ENCODE assay signal across 11 mouse cellular contexts in genomic region chr9:63141641-63142334, GRCm38 (mm10). TPM values are rescaled to one million over a fixed set of nuclear protein-coding genes. Genes with fewer than 3 reads are reported as not detected.
DNase-seq lines count a peak whose midpoint lies in the region; ATAC-seq and TF ChIP-seq lines count a peak whose summit lies in the region.
"Had no signal": no experiment of that assay in that cellular context is flagged by ENCODE, and none has a peak within 500 bp of the region (broad histone marks: within the 10 kb centered on the region; RNA-seq: fewer than 3 reads in every experiment).

No protein-coding gene starts in this region.

- no peak overlapping the region for H3K27ac ChIP-seq in heart, embryonic 14.5 days (replicated peaks in 1 of 2; ENCODE audit: control insufficient read depth in 1 of 2, insufficient read depth in 1 of 2, low read depth in 2 of 2, low read length in 2 of 2)
- H3K27ac ChIP-seq in ES-Bruce4 (ENCODE audit: insufficient read depth, low read length) = no peak overlapping the region
- H3K27ac ChIP-seq in embryonic facial prominence, embryonic 15.5 days (replicated peaks) = no peak overlapping the region
- H3K27ac ChIP-seq in limb, embryonic 12.5 days = no peak overlapping the region

- peaks cover 100% of the 10 kb centered on the region for H3K27me3 ChIP-seq in heart, embryonic 14.5 days (ENCODE audit: control insufficient read depth, insufficient read depth, low read length)
- peaks cover 59% of the 10 kb centered on the region for H3K27me3 ChIP-seq in ES-Bruce4 (ENCODE audit: control insufficient read depth, insufficient read depth, low read length, poor library complexity, severe bottlenecking)
- peaks cover 97% of the 10 kb centered on the region for H3K27me3 ChIP-seq in embryonic facial prominence, embryonic 15.5 days
- peaks cover 100% of the 10 kb centered on the region for H3K27me3 ChIP-seq in limb, embryonic 12.5 days

- TF ChIP-seq POLR2A in ES-Bruce4 (IDR thresholded peaks at IDR 0.05; ENCODE audit: insufficient read depth, low read length) = no peak

- H3K4me3 ChIP-seq in heart, embryonic 14.5 days (ENCODE audit: control insufficient read depth in 1 of 2, insufficient read depth in 1 of 2, low read depth in 1 of 2, low read length in 2 of 2) = peak overlapping the region in 1 of 2 experiments; percentile 13; a peak in 1 of 4 replicates
- peak overlapping the region; percentile 25; the same call in 1 of the 2 replicates for H3K4me3 ChIP-seq in ES-Bruce4 (ENCODE audit: low read depth, low read length)
- peak overlapping the region; percentile 17; the same call in 1 of the 2 replicates for H3K4me3 ChIP-seq in embryonic facial prominence, embryonic 15.5 days (replicated peaks)
- peak overlapping the region; percentile 29 for H3K4me3 ChIP-seq in limb, embryonic 12.5 days (replicated peaks)
- H3K4me3 ChIP-seq: megakaryocyte, embryonic 14.5 days had no signal

- peak overlapping the region; percentile 34; the same call in 1 of the 2 replicates for H3K4me2 ChIP-seq in heart, embryonic 14.5 days (ENCODE audit: low read length)
- H3K4me2 ChIP-seq in embryonic facial prominence, embryonic 15.5 days (replicated peaks) = peak overlapping the region; percentile 40
- peak overlapping the region; percentile 44 for H3K4me2 ChIP-seq in limb, embryonic 12.5 days

- intact Hi-C loops in gastrocnemius, postnatal 14 days (cut with DNase I; ENCODE audit: low total_unique reads) = no loop called here

- no peak for TF ChIP-seq EP300 in ES-Bruce4 (IDR thresholded peaks at IDR 0.05; ENCODE audit: insufficient read depth, low read depth, low read length)

- no peak for ATAC-seq in heart, embryonic 14.5 days (ENCODE audit: insufficient number of reproducible peaks, insufficient read depth, low FRiP score, low read depth)
- no peak for ATAC-seq in embryonic facial prominence, embryonic 15.5 days (ENCODE audit: insufficient number of reproducible peaks, low FRiP score, low TSS enrichment, low read depth)
- no peak for ATAC-seq in limb, embryonic 12.5 days (ENCODE audit: insufficient number of reproducible peaks, insufficient read depth, low FRiP score, low TSS enrichment, low read depth)

- peaks cover 8 to 44% of the 10 kb centered on the region in 2 experiments; a peak in 3 of 4 replicates for H3K4me1 ChIP-seq in heart, embryonic 14.5 days (ENCODE audit: control insufficient read depth in 2 of 2, insufficient read depth in 2 of 2, low read length in 2 of 2)
- H3K4me1 ChIP-seq in ES-Bruce4 (ENCODE audit: control insufficient read depth, insufficient read depth, low read length) = peaks cover 2% of the 10 kb centered on the region
- peaks cover 70% of the 10 kb centered on the region for H3K4me1 ChIP-seq in embryonic facial prominence, embryonic 15.5 days
- peaks cover 68% of the 10 kb centered on the region for H3K4me1 ChIP-seq in limb, embryonic 12.5 days (replicated peaks)

- 1% methylated on average over 24 of the region's 24 CpGs for WGBS in heart, embryonic 14.5 days
- WGBS in embryonic facial prominence, embryonic 15.5 days = 1% methylated on average over 24 of the region's 24 CpGs
- WGBS in limb, embryonic 12.5 days = 1% methylated on average over 24 of the region's 24 CpGs

- H3K9me3 ChIP-seq in heart, embryonic 14.5 days (ENCODE audit: control insufficient read depth, low read length) = no peaks in the 10 kb centered on the region
- no peaks in the 10 kb centered on the region for H3K9me3 ChIP-seq in ES-Bruce4 (replicated peaks; ENCODE audit: control insufficient read depth, insufficient read depth, low read length, poor library complexity, severe bottlenecking)
- H3K9me3 ChIP-seq in embryonic facial prominence, embryonic 15.5 days (replicated peaks) = no peaks in the 10 kb centered on the region
- H3K9me3 ChIP-seq in limb, embryonic 12.5 days = no peaks in the 10 kb centered on the region

- H3K36me3 ChIP-seq in heart, embryonic 14.5 days (ENCODE audit: control insufficient read depth, insufficient read depth, low read length) = no peaks in the 10 kb centered on the region
- no peaks in the 10 kb centered on the region for H3K36me3 ChIP-seq in ES-Bruce4 (ENCODE audit: control insufficient read depth, insufficient read depth, low read length, poor library complexity, severe bottlenecking)
- H3K36me3 ChIP-seq in embryonic facial prominence, embryonic 15.5 days = no peaks in the 10 kb centered on the region
- H3K36me3 ChIP-seq in limb, embryonic 12.5 days = no peaks in the 10 kb centered on the region
- H3K36me3 ChIP-seq: G1E had no signal

- H3K9ac ChIP-seq in heart, embryonic 14.5 days (ENCODE audit: low read length) = no peak overlapping the region
- H3K9ac ChIP-seq in ES-Bruce4 (ENCODE audit: low read depth, poor library complexity, severe bottlenecking) = no peak overlapping the region
- no peak overlapping the region for H3K9ac ChIP-seq in embryonic facial prominence, embryonic 15.5 days
- H3K9ac ChIP-seq in limb, embryonic 12.5 days (replicated peaks) = no peak overlapping the region

- DNase-seq in heart, postnatal 4 days = no peak
- DNase-seq in spleen, adult 12 weeks (ENCODE audit: low spot score) = no peak
- no peak for DNase-seq in right cerebral cortex, adult 18-20 months
- no peak for DNase-seq in gastrocnemius, postnatal 14 days

- no peak for TF ChIP-seq CTCF in ES-Bruce4 (IDR thresholded peaks at IDR 0.05; ENCODE audit: low read depth, low read length)

RNA-seq across cellular contexts. Expression of gene Skor1, which starts 7.0 kb away (rescaled TPM):
- not detected in 2 replicates for polyA plus RNA-seq in heart, embryonic 14.5 days (2014; fragmentation: Nextera tagmentation; extraction: Ambion mirVana)
- under 1 TPM; 0.10 to 0.23 TPM for total RNA-seq in heart, postnatal 4 days (2021)
- polyA plus RNA-seq in ES-Bruce4 (2011; ENCODE audit: insufficient read depth, insufficient read length, low read depth, missing spikeins) = not detected in 2 replicates
- polyA plus RNA-seq in embryonic facial prominence, embryonic 15.5 days (2015; fragmentation: Nextera tagmentation; extraction: Ambion mirVana) = 0.08 TPM in 1 of 2 replicates, not detected in the other
- 0.11 and 0.12 TPM in 2 replicates for polyA plus RNA-seq in limb, embryonic 12.5 days (2016; fragmentation: Nextera tagmentation; extraction: Ambion mirVana)
- total RNA-seq in gastrocnemius, postnatal 14 days (2021) = under 1 TPM in 1 of 2 experiments, not detected in 1; 0.12 TPM
- total RNA-seq: hematopoietic stem cell, adult 5-6 weeks had no signal
- polyA plus RNA-seq: G1E had no signal
